Mouse (Mus musculus): ENCODE data around the gene Fgf18. TPM values are rescaled to one million over a fixed set of nuclear protein-coding genes. Genes with fewer than 3 reads are reported as not detected.

The Fgf18 gene
- polyA plus RNA-seq, 1 experiment from 2014 or later = 12.9 TPM

GRCm38 (mm10) chr11:33148338-33149087, 1.3 kb upstream of the Fgf18 start:
- H3K4me3 ChIP-seq = peak overlapping the region; percentile 63
- peak overlapping the region; percentile 90 for H3K4me2 ChIP-seq (replicated peaks)
- peak overlapping the region; percentile 75; the same call in 1 of the 2 replicates for H3K27ac ChIP-seq
- 6% methylated on average over 23 of the region's 23 CpGs for WGBS
- H3K4me1 ChIP-seq = peaks cover 29% of the 10 kb centered on the region
- H3K9me3 ChIP-seq = no peaks in the 10 kb centered on the region
- ATAC-seq (ENCODE audit: low FRiP score, low read depth) = peak; percentile 73
- peak overlapping the region; percentile 78; the same call in 1 of the 2 replicates for H3K9ac ChIP-seq
- H3K36me3 ChIP-seq = peaks cover 26% of the 10 kb centered on the region
- peaks cover 31% of the 10 kb centered on the region for H3K27me3 ChIP-seq (replicated peaks)

GRCm38 (mm10) chr11:33147572-33148337, 555 bp upstream of the Fgf18 start:
- ATAC-seq (ENCODE audit: low FRiP score, low read depth) = peak; percentile 68
- H3K27me3 ChIP-seq (replicated peaks) = peaks cover 31% of the 10 kb centered on the region
- under 1% methylated on average over 75 of the region's 85 CpGs for WGBS
- H3K9ac ChIP-seq = peak overlapping the region; percentile 78
- peak overlapping the region; percentile 75; the same call in 1 of the 2 replicates for H3K27ac ChIP-seq
- no peaks in the 10 kb centered on the region for H3K9me3 ChIP-seq
- H3K4me2 ChIP-seq (replicated peaks) = peak overlapping the region; percentile 90
- H3K36me3 ChIP-seq = peaks cover 21% of the 10 kb centered on the region
- peaks cover 29% of the 10 kb centered on the region for H3K4me1 ChIP-seq
- peak overlapping the region; percentile 63 for H3K4me3 ChIP-seq

GRCm38 (mm10) chr11:33146651-33147131, 509 bp downstream of the Fgf18 start:
- under 1% methylated on average over 30 of the region's 30 CpGs for WGBS
- peak; percentile 21 for ATAC-seq (ENCODE audit: low FRiP score, low read depth)
- Histone ChIP-seq H3K27me3 (replicated peaks) (peaks cover 31% of the 10 kb centered on the region), H3K4me1 (peaks cover 29% of the 10 kb centered on the region), H3K9me3 (no peaks in the 10 kb centered on the region), H3K36me3 (peaks cover 15% of the 10 kb centered on the region), H3K4me2 (replicated peaks) (peak overlapping the region; percentile 90), H3K9ac (peak overlapping the region; percentile 78), H3K4me3 (peak overlapping the region; percentile 63), H3K27ac (no peak overlapping the region)

GRCm38 (mm10) chr11:33146143-33146497, 1.1 kb downstream of the Fgf18 start:
- H3K9me3 ChIP-seq = no peaks in the 10 kb centered on the region
- peak overlapping the region; percentile 63; the same call in 1 of the 2 replicates for H3K4me3 ChIP-seq
- peaks cover 31% of the 10 kb centered on the region for H3K27me3 ChIP-seq (replicated peaks)
- ATAC-seq (ENCODE audit: low FRiP score, low read depth) = no peak
- H3K4me2 ChIP-seq (replicated peaks) = peak overlapping the region; percentile 90
- H3K27ac ChIP-seq = no peak overlapping the region
- peaks cover 29% of the 10 kb centered on the region for H3K4me1 ChIP-seq
- H3K36me3 ChIP-seq = peaks cover 11% of the 10 kb centered on the region
- WGBS = 8% methylated on average over 9 of the region's 9 CpGs
- no peak overlapping the region for H3K9ac ChIP-seq

- peaks cover 31% of the 10 kb centered on the region for H3K27me3 ChIP-seq (replicated peaks)
- H3K4me3 ChIP-seq = 0 out of 2 replicates have a peak overlapping the region, but pooled peaks have one; percentile 63
- 13% methylated on average over 7 of the region's 7 CpGs for WGBS
- no peak overlapping the region for H3K27ac ChIP-seq
- H3K36me3 ChIP-seq = peaks cover 7% of the 10 kb centered on the region; the same call in 1 of the 2 replicates
- peaks cover 29% of the 10 kb centered on the region for H3K4me1 ChIP-seq
- H3K4me2 ChIP-seq (replicated peaks) = peak overlapping the region; percentile 90
- H3K9ac ChIP-seq = no peak overlapping the region; the same call in 1 of the 2 replicates
- no peak for ATAC-seq (ENCODE audit: low FRiP score, low read depth)
- H3K9me3 ChIP-seq = no peaks in the 10 kb centered on the region
Observed at GRCm38 (mm10) chr11:33145201-33146142, 1.7 kb downstream of the Fgf18 start.

- H3K27ac ChIP-seq = no peak overlapping the region
- 15% methylated on average over 9 of the region's 9 CpGs for whole genome bisulfite sequencing
- peak overlapping the region; percentile 90; the same call in 1 of the 2 replicates for H3K4me2 ChIP-seq (replicated peaks)
- no peaks in the 10 kb centered on the region for H3K36me3 ChIP-seq
- H3K27me3 ChIP-seq (replicated peaks) = peaks cover 31% of the 10 kb centered on the region
- ATAC-seq (ENCODE audit: low FRiP score, low read depth) = no peak
- H3K9ac ChIP-seq = no peak overlapping the region
- no peak overlapping the region for H3K4me3 ChIP-seq
- no peaks in the 10 kb centered on the region for H3K9me3 ChIP-seq
- peaks cover 29% of the 10 kb centered on the region for H3K4me1 ChIP-seq
Observed at GRCm38 (mm10) chr11:33143906-33144305, 3.3 kb downstream of the Fgf18 start.

- Histone ChIP-seq H3K27me3 (replicated peaks) (peaks cover 31% of the 10 kb centered on the region), H3K36me3 (no peaks in the 10 kb centered on the region), H3K9ac (no peak overlapping the region), H3K9me3 (no peaks in the 10 kb centered on the region), H3K27ac (no peak overlapping the region), H3K4me2 (replicated peaks) (no peak overlapping the region), H3K4me3 (no peak overlapping the region), H3K4me1 (peaks cover 29% of the 10 kb centered on the region)
- 89% methylated on average over 1 of the region's 1 CpGs for WGBS
- no peak for ATAC-seq (ENCODE audit: low FRiP score, low read depth)
Observed at GRCm38 (mm10) chr11:33142801-33143200, 4.4 kb downstream of the Fgf18 start.

- no peaks in the 10 kb centered on the region for H3K36me3 ChIP-seq
- peaks cover 13% of the 10 kb centered on the region for H3K4me1 ChIP-seq
- H3K27ac ChIP-seq = no peak overlapping the region
- no peak overlapping the region for H3K4me3 ChIP-seq
- no peak overlapping the region for H3K4me2 ChIP-seq (replicated peaks)
- 97% methylated on average over 5 of the region's 5 CpGs for WGBS
- H3K9ac ChIP-seq = no peak overlapping the region
- H3K9me3 ChIP-seq = no peaks in the 10 kb centered on the region
- peaks cover 14% of the 10 kb centered on the region for H3K27me3 ChIP-seq (replicated peaks)
- no peak for ATAC-seq (ENCODE audit: low FRiP score, low read depth)
Observed at GRCm38 (mm10) chr11:33140111-33140460, 7.1 kb downstream of the Fgf18 start.

GRCm38 (mm10) chr11:33139458-33140110, 7.6 kb downstream of the Fgf18 start:
- ATAC-seq (ENCODE audit: low FRiP score, low read depth) = no peak
- 86% methylated on average over 9 of the region's 9 CpGs for WGBS

GRCm38 (mm10) chr11:33138686-33139085, 8.5 kb downstream of the Fgf18 start:
- Histone ChIP-seq H3K9ac (no peak overlapping the region), H3K9me3 (no peaks in the 10 kb centered on the region), H3K36me3 (no peaks in the 10 kb centered on the region), H3K4me3 (no peak overlapping the region), H3K4me2 (replicated peaks) (no peak overlapping the region), H3K4me1 (peaks cover under 1% of the 10 kb centered on the region; the same call in 1 of the 2 replicates), H3K27me3 (replicated peaks) (no peaks in the 10 kb centered on the region), H3K27ac (no peak overlapping the region)
- 89% methylated on average over 5 of the region's 5 CpGs for WGBS
- no peak for ATAC-seq (ENCODE audit: low FRiP score, low read depth)

More at GRCm38 (mm10) chr11:33139458-33140110, 7.6 kb downstream of the Fgf18 start:
- peaks cover 10% of the 10 kb centered on the region for H3K4me1 ChIP-seq
- no peaks in the 10 kb centered on the region for H3K9me3 ChIP-seq
- H3K27ac ChIP-seq = no peak overlapping the region
- peaks cover 9% of the 10 kb centered on the region for H3K27me3 ChIP-seq (replicated peaks)
- H3K9ac ChIP-seq = no peak overlapping the region
- H3K4me2 ChIP-seq (replicated peaks) = no peak overlapping the region
- no peak overlapping the region for H3K4me3 ChIP-seq
- H3K36me3 ChIP-seq = no peaks in the 10 kb centered on the region

- no peak for ATAC-seq (ENCODE audit: low FRiP score, low read depth)
- Histone ChIP-seq H3K9me3 (no peaks in the 10 kb centered on the region), H3K27me3 (replicated peaks) (no peaks in the 10 kb centered on the region), H3K9ac (no peak overlapping the region), H3K27ac (no peak overlapping the region), H3K4me1 (peaks cover 8% of the 10 kb centered on the region), H3K4me3 (no peak overlapping the region), H3K4me2 (replicated peaks) (no peak overlapping the region), H3K36me3 (no peaks in the 10 kb centered on the region)
- 87% methylated on average over 8 of the region's 8 CpGs for WGBS
Observed at GRCm38 (mm10) chr11:33134391-33134986, 12.7 kb downstream of the Fgf18 start.
